Mouse (Mus musculus) hindbrain, postnatal 0 days (tissue): ENCODE results near the gene Syngr2. TPM values are rescaled to one million over a fixed set of nuclear protein-coding genes. Genes with fewer than 3 reads are reported as not detected.

Experiments
- ATAC-seq: fragments of 200-750 bp; cut with Nextera tagmentation; 2 replicates; pipeline ENCODE4 v1.8.0; 2017; ENCODE audit warnings: mild to moderate bottlenecking, moderate TSS enrichment, moderate library complexity
- DNase-seq: peaks from one replicate; pipeline ENCODE4 v3.0.0-alpha.2; 2015; ENCODE audit warnings: low spot score
- H3K27ac ChIP-seq: fragments of 300-500 bp; sonication (generic); 2 replicates; pipeline ENCODE4 v1.5.1; 2014; ENCODE audit warnings: mild to moderate bottlenecking
- H3K27me3 ChIP-seq: fragments of 300-500 bp; sonication (generic); 2 replicates; pipeline ENCODE4 v1.6.1; 2014; ENCODE audit warnings: low read length, mixed read lengths; ENCODE audit not compliant: insufficient read depth
- H3K36me3 ChIP-seq: fragments of 300-500 bp; sonication (generic); 2 replicates; pipeline ENCODE4 v1.6.1; 2014; ENCODE audit warnings: low read length, mixed read lengths; ENCODE audit not compliant: insufficient read depth
- H3K4me1 ChIP-seq: fragments of 300-500 bp; sonication (generic); 2 replicates; pipeline ENCODE4 v1.6.1; 2014; ENCODE audit warnings: antibody characterized with exemption, low read length, mixed read lengths; ENCODE audit not compliant: insufficient read depth
- H3K4me2 ChIP-seq: fragments of 300-500 bp; sonication (generic); 2 replicates; pipeline ENCODE4 v1.6.1; 2014; ENCODE audit warnings: low read depth, mild to moderate bottlenecking, low read length, moderate library complexity, mixed read lengths
- H3K4me3 ChIP-seq: fragments of 300-500 bp; sonication (generic); 2 replicates; pipeline ENCODE4 v1.5.1; 2014; ENCODE audit warnings: low read length
- H3K9ac ChIP-seq: fragments of 300-500 bp; sonication (generic); replicated peaks from 2 replicates; pipeline ENCODE4 v1.6.1; 2014; ENCODE audit warnings: mild to moderate bottlenecking, low read length, moderate library complexity, mixed read lengths
- H3K9me3 ChIP-seq: fragments of 300-500 bp; sonication (generic); 2 replicates; pipeline ENCODE4 v1.6.1; 2016; ENCODE audit warnings: low read length, mixed read lengths
- CTCF ChIP-seq: IDR thresholded peaks from 2 replicates; pipeline ENCODE4 v1.5.1; 2016; ENCODE audit warnings: antibody characterized with exemption, control low read depth, low read depth
- WGBS: fragments of 180-500 bp; shearing (Covaris S2); extraction: QIAGEN DNeasy Blood & Tissue Kit; methylation state at CpG from one replicate; pipeline ENCODE4 v1.1.7; 2014; 5-methylcytosine and 5-hydroxymethylcytosine counted together
- polyA plus RNA-seq: library from polyadenylated mRNA; unstranded; fragments of >200 nt; fragmentation: Nextera tagmentation; extraction: Ambion mirVana; gene quantifications from 2 replicates; pipeline ENCODE4 v1.2.1, GENCODE M21; 2015
- total RNA-seq: library from RNA; depleted of rRNA; stranded (reverse); fragments of >200 nt; gene quantifications from 2 replicates; pipeline ENCODE4 v1.2.3, GENCODE M21; 2014

Syngr2 gene
- total and polyA plus RNA-seq, 2 experiments from 2014 or later, result 18.8 to 31.7 TPM

- Histone ChIP-seq H3K36me3 (no peaks in the 10 kb centered on the region), H3K27ac (no peak overlapping the region), H3K9me3 (no peaks in the 10 kb centered on the region), H3K4me2 (no peak overlapping the region), H3K27me3 (no peaks in the 10 kb centered on the region), H3K9ac (no peak overlapping the region), H3K4me3 (no peak overlapping the region), H3K4me1 (peaks cover 17% of the 10 kb centered on the region; the same call in 1 of the 2 replicates)
- no peak for ATAC-seq
- peak; percentile 33; the same call in 1 of the 2 replicates for TF ChIP-seq CTCF
- no peak for DNase-seq
- 55% methylated on average over 5 of the region's 5 CpGs for WGBS
These were observed 37.2 kb downstream of the Syngr2 start for GRCm38 (mm10) chr11:117846640-117847039.

GRCm38 (mm10) chr11:117847593-117848215 is 38.2 kb downstream of the Syngr2 start:
- Histone ChIP-seq H3K27ac (peak overlapping the region; percentile 98), H3K36me3 (no peaks in the 10 kb centered on the region), H3K9me3 (no peaks in the 10 kb centered on the region), H3K4me3 (no peak overlapping the region), H3K4me2 (peak overlapping the region; percentile 90), H3K27me3 (no peaks in the 10 kb centered on the region), H3K4me1 (peaks cover 17% of the 10 kb centered on the region; the same call in 1 of the 2 replicates), H3K9ac (no peak overlapping the region; the same call in 1 of the 2 replicates)
- no peak for TF ChIP-seq CTCF
- ATAC-seq, result no peak
- 76% methylated on average over 7 of the region's 7 CpGs for WGBS
- DNase-seq, result no peak

- no peak for TF ChIP-seq CTCF
- DNase-seq (no peak), ATAC-seq (peak; percentile 87)
- peaks cover 17% of the 10 kb centered on the region; the same call in 1 of the 2 replicates for H3K4me1 ChIP-seq
- peak overlapping the region; percentile 90 for H3K4me2 ChIP-seq
- peak overlapping the region; percentile 60 for H3K4me3 ChIP-seq
- peak overlapping the region; percentile 84 for H3K9ac ChIP-seq
- H3K36me3 ChIP-seq, result no peaks in the 10 kb centered on the region
- H3K9me3 ChIP-seq, result no peaks in the 10 kb centered on the region
- peak overlapping the region; percentile 98 for H3K27ac ChIP-seq
- 7% methylated on average over 19 of the region's 19 CpGs for WGBS
- no peaks in the 10 kb centered on the region for H3K27me3 ChIP-seq
These were observed 39.0 kb downstream of the Syngr2 start for GRCm38 (mm10) chr11:117848271-117848984.

- peak within 1 kb of the TSS; percentile 60 for H3K4me3 ChIP-seq
- WGBS, result under 1% methylated on average over 51 of the region's 51 CpGs
- no peaks in the 10 kb centered on the region for H3K36me3 ChIP-seq
- ATAC-seq (peak; percentile 97), DNase-seq (peak; percentile 98)
- H3K4me2 ChIP-seq, result peak within 1 kb of the TSS; percentile 90
- peak within 1 kb of the TSS; percentile 84 for H3K9ac ChIP-seq
- H3K9me3 ChIP-seq, result no peaks in the 10 kb centered on the region
- TF ChIP-seq CTCF, result no peak
- no peaks in the 10 kb centered on the region for H3K27me3 ChIP-seq
- H3K27ac ChIP-seq, result peak within 1 kb of the TSS; percentile 98
- H3K4me1 ChIP-seq, result peaks cover 17% of the 10 kb centered on the region; the same call in 1 of the 2 replicates
These were observed 39.7 kb downstream of the Syngr2 start, which contains the start of gene Birc5 for GRCm38 (mm10) chr11:117848985-117849671. Gene Birc5, plus strand, starts transcription at chr11:117849251.

GRCm38 (mm10) chr11:117852875-117853274 is 43.4 kb downstream of the Syngr2 start:
- Histone ChIP-seq H3K4me1 (peaks cover 15% of the 10 kb centered on the region; the same call in 1 of the 2 replicates), H3K36me3 (peaks cover 2% of the 10 kb centered on the region; the same call in 1 of the 2 replicates), H3K4me2 (no peak overlapping the region), H3K27me3 (no peaks in the 10 kb centered on the region), H3K4me3 (no peak overlapping the region), H3K9ac (no peak overlapping the region), H3K9me3 (no peaks in the 10 kb centered on the region), H3K27ac (no peak overlapping the region)
- WGBS, result 93% methylated on average over 3 of the region's 3 CpGs
- ATAC-seq, result no peak
- no peak for DNase-seq
- TF ChIP-seq CTCF, result no peak

GRCm38 (mm10) chr11:117854241-117854640 is 44.8 kb downstream of the Syngr2 start:
- no peak for ATAC-seq
- no peaks in the 10 kb centered on the region for H3K9me3 ChIP-seq

More at GRCm38 (mm10) chr11:117854241-117854640, 44.8 kb downstream of the Syngr2 start:
- TF ChIP-seq CTCF, result no peak
- WGBS, result 95% methylated on average over 9 of the region's 9 CpGs
- Histone ChIP-seq H3K4me2 (no peak overlapping the region), H3K27me3 (no peaks in the 10 kb centered on the region), H3K4me3 (no peak overlapping the region), H3K4me1 (0 out of 2 replicates have a peak, but pooled peaks cover 9% of the 10 kb centered on the region), H3K27ac (no peak overlapping the region), H3K9ac (no peak overlapping the region), H3K36me3 (peaks cover 2% of the 10 kb centered on the region; the same call in 1 of the 2 replicates)
- no peak for DNase-seq
